Mouse (Mus musculus): ENCODE results near the gene Cacna1s. TPM values are rescaled to one million over a fixed set of nuclear protein-coding genes. Genes with fewer than 3 reads are reported as not detected.

Cacna1s gene
- total and polyA plus RNA-seq, 2 experiments from 2014 or later: 0.49 TPM; not detected in 1

DNA sequence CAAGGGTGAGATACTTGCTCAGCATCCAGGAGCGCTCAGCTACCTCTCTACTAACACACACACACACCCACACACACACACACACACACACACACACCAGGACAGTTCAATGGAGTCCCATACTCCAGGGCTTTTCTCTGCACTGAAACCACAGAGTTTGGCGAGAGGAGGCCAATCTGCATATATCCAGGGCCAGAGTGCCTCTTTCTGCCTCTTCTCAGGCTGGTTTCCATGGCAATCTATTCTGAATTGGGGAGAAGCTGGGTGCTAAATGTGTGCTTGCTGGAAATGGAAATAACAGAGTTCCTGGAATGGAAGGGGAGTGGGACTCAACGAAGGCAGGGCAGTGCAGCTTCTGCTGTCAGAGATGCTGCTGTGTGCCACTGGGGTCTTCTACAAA lies 3.2 kb downstream of the Cacna1s start:
- TF ChIP-seq EP300 (IDR thresholded peaks at IDR 0.05; ENCODE audit: low read depth) (no peak), CTCF (IDR thresholded peaks at IDR 0.05; ENCODE audit: low read depth) (no peak)
- H3K4me2 ChIP-seq (ENCODE audit: low read depth, low read length): no peak overlapping the region
- no peak overlapping the region for H3K27ac ChIP-seq (ENCODE audit: low read depth)
- ATAC-seq (ENCODE audit: insufficient read depth, low read depth) (no peak), DNase-seq (ENCODE audit: low spot score) (no peak)
- H3K27me3 ChIP-seq (ENCODE audit: control insufficient read depth, insufficient read depth, low read length): peaks cover 21% of the 10 kb centered on the region
- 88% methylated on average over 3 of the region's 3 CpGs for WGBS
- H3K4me1 ChIP-seq (ENCODE audit: control insufficient read depth, insufficient read depth): no peaks in the 10 kb centered on the region
- H3K4me3 ChIP-seq (ENCODE audit: low read depth, low read length): no peak overlapping the region
- H3K9ac ChIP-seq (replicated peaks; ENCODE audit: low read depth, low read length): no peak overlapping the region
- no peaks in the 10 kb centered on the region for H3K36me3 ChIP-seq (replicated peaks; ENCODE audit: control insufficient read depth, insufficient read depth, low read length)
- no peaks in the 10 kb centered on the region for H3K9me3 ChIP-seq (replicated peaks; ENCODE audit: control insufficient read depth, low read length)

- no peak overlapping the region for H3K4me2 ChIP-seq (ENCODE audit: low read depth, low read length)
- no peak overlapping the region for H3K9ac ChIP-seq (replicated peaks; ENCODE audit: low read depth, low read length)
- DNase-seq (ENCODE audit: low spot score): no peak
- TF ChIP-seq CTCF (IDR thresholded peaks at IDR 0.05; ENCODE audit: low read depth) (no peak), EP300 (IDR thresholded peaks at IDR 0.05; ENCODE audit: low read depth) (no peak)
- H3K36me3 ChIP-seq (replicated peaks; ENCODE audit: control insufficient read depth, insufficient read depth, low read length): no peaks in the 10 kb centered on the region
- H3K4me3 ChIP-seq (ENCODE audit: low read depth, low read length): no peak overlapping the region
- H3K27ac ChIP-seq (ENCODE audit: low read depth): no peak overlapping the region
- ATAC-seq (ENCODE audit: insufficient read depth, low read depth): no peak
- 49% methylated on average over 3 of the region's 3 CpGs for WGBS
- no peaks in the 10 kb centered on the region for H3K4me1 ChIP-seq (ENCODE audit: control insufficient read depth, insufficient read depth)
- H3K27me3 ChIP-seq (ENCODE audit: control insufficient read depth, insufficient read depth, low read length): no peaks in the 10 kb centered on the region
- H3K9me3 ChIP-seq (replicated peaks; ENCODE audit: control insufficient read depth, low read length): no peaks in the 10 kb centered on the region
Measured at GRCm38 (mm10) chr1:136058594-136058993, 6.0 kb downstream of the Cacna1s start.

DNA sequence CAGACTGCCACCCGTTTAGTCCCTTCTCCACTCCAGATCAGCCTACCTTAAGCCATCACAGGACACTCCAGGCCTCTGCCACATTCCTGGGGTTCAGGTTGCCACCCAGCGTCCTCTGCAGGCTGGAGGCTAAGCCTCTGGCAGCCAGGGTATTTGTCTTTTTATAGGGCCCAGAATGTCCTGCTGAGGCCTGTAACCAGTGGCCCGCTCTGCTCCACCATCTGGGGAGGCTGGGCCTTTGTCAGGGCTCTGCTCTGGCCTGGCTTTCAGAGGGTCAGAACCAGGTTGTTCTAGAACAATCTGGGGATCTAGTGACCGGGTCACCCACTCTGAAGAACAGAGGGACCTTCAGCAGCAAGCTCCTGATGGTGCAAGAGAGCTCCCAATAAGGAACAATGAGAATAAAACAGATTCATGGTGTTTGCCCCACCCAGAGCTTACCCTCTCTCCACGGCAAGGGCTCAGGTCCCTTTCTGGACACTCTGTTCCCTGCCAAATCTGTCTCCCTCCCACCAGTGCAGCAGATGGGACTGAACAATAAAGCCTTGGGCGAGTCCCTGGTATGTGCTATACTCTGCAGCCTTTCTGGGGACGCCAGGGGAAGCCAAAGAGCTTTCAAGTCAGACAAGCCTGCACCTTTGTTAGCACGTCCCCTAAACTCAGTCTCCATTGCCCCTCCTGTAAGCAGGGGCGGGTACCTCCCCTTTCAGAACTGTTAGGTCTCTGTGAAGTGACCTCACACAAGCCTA lies 8.7 kb downstream of the Cacna1s start:
- WGBS: 64% methylated on average over 9 of the region's 9 CpGs
- ATAC-seq (ENCODE audit: insufficient read depth, low read depth) (no peak), DNase-seq (ENCODE audit: low spot score) (no peak)
- Histone ChIP-seq H3K9me3 (replicated peaks; ENCODE audit: control insufficient read depth, low read length) (no peaks in the 10 kb centered on the region), H3K27ac (ENCODE audit: low read depth) (no peak overlapping the region), H3K27me3 (ENCODE audit: control insufficient read depth, insufficient read depth, low read length) (no peaks in the 10 kb centered on the region; the same call in 1 of the 2 replicates), H3K4me1 (ENCODE audit: control insufficient read depth, insufficient read depth) (no peaks in the 10 kb centered on the region), H3K4me3 (ENCODE audit: low read depth, low read length) (no peak overlapping the region), H3K36me3 (replicated peaks; ENCODE audit: control insufficient read depth, insufficient read depth, low read length) (no peaks in the 10 kb centered on the region), H3K9ac (replicated peaks; ENCODE audit: low read depth, low read length) (no peak overlapping the region), H3K4me2 (ENCODE audit: low read depth, low read length) (no peak overlapping the region)
- TF ChIP-seq EP300 (IDR thresholded peaks at IDR 0.05; ENCODE audit: low read depth): no peak
- no peak for TF ChIP-seq CTCF (IDR thresholded peaks at IDR 0.05; ENCODE audit: low read depth)

DNA sequence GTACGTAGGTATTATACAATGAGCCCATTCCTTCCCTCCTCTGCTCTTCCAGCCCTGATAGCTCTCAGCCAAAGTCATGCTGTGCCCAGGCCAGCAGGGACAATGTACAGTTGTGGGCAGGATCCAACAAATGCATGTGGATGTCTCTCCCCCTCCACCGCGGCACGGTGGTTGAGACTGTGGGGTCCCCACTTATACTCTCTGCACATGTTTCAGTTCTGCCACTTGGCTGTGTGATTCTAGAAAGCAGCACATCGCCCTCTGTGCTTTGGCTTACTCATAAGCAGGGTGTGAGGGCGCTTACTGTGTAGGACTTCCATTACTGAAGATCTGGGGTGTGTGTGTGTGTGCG lies 9.2 kb downstream of the Cacna1s start:
- DNase-seq (ENCODE audit: low spot score) (no peak), ATAC-seq (ENCODE audit: insufficient read depth, low read depth) (no peak)
- Histone ChIP-seq H3K9ac (replicated peaks; ENCODE audit: low read depth, low read length) (no peak overlapping the region), H3K4me2 (ENCODE audit: low read depth, low read length) (no peak overlapping the region), H3K4me3 (ENCODE audit: low read depth, low read length) (no peak overlapping the region), H3K9me3 (replicated peaks; ENCODE audit: control insufficient read depth, low read length) (no peaks in the 10 kb centered on the region), H3K27ac (ENCODE audit: low read depth) (no peak overlapping the region), H3K27me3 (ENCODE audit: control insufficient read depth, insufficient read depth, low read length) (no peaks in the 10 kb centered on the region; the same call in 1 of the 2 replicates), H3K36me3 (replicated peaks; ENCODE audit: control insufficient read depth, insufficient read depth, low read length) (no peaks in the 10 kb centered on the region), H3K4me1 (ENCODE audit: control insufficient read depth, insufficient read depth) (no peaks in the 10 kb centered on the region)
- 83% methylated on average over 7 of the region's 7 CpGs for WGBS
- TF ChIP-seq CTCF (IDR thresholded peaks at IDR 0.05; ENCODE audit: low read depth): no peak
- TF ChIP-seq EP300 (IDR thresholded peaks at IDR 0.05; ENCODE audit: low read depth): no peak

DNA sequence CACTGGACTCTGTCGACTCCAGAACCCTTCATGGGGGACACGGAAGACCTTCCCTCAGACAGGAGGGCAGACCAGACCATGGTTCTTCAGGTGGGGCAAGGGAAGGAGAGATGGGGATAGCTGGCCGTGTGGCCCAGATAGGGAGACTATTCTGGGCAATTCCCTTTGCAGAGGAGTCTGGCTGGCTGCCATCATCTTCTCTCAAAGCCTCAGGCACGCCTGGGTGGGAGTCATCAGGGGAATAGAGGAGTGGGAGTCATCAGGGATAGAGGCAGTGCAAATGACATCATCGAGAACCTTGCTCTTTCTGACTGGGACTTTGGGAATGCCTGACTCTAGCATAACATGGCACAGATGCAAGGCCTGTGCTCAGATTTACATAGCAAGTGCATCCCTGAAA lies 11.4 kb downstream of the Cacna1s start:
- no peak for ATAC-seq (ENCODE audit: insufficient read depth, low read depth)
- no peak overlapping the region for H3K4me3 ChIP-seq (ENCODE audit: low read depth, low read length)
- no peaks in the 10 kb centered on the region for H3K36me3 ChIP-seq (replicated peaks; ENCODE audit: control insufficient read depth, insufficient read depth, low read length)
- no peak overlapping the region for H3K9ac ChIP-seq (replicated peaks; ENCODE audit: low read depth, low read length)
- no peaks in the 10 kb centered on the region for H3K4me1 ChIP-seq (ENCODE audit: control insufficient read depth, insufficient read depth)
- H3K4me2 ChIP-seq (ENCODE audit: low read depth, low read length): no peak overlapping the region
- WGBS: 25% methylated on average over 5 of the region's 5 CpGs
- no peaks in the 10 kb centered on the region for H3K9me3 ChIP-seq (replicated peaks; ENCODE audit: control insufficient read depth, low read length)
- H3K27me3 ChIP-seq (ENCODE audit: control insufficient read depth, insufficient read depth, low read length): no peaks in the 10 kb centered on the region; the same call in 1 of the 2 replicates
- DNase-seq (ENCODE audit: low spot score): no peak
- H3K27ac ChIP-seq (ENCODE audit: low read depth): no peak overlapping the region
- TF ChIP-seq EP300 (IDR thresholded peaks at IDR 0.05; ENCODE audit: low read depth) (no peak), CTCF (IDR thresholded peaks at IDR 0.05; ENCODE audit: low read depth) (no peak)

DNA sequence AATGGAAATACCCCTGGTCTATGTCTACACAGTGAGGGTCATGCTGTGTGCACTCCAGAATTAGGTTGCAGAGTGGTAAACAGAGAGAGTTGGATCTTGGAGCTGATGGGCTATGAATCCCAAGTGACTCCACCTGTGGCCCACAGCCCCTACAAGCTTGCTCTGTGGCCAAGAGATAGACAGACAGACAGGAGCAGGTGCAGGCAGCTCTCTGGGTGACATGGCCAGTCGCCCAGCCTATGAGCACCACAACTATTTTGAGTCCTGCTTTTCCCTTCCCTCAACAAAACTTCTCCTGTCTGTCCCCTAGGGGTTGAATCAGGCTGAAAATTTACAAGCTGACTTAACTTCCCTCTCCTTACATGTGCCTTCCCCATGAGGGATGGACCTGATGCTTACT lies 14.1 kb downstream of the Cacna1s start:
- ATAC-seq (ENCODE audit: insufficient read depth, low read depth) (no peak), DNase-seq (ENCODE audit: low spot score) (no peak)
- H3K4me3 ChIP-seq (ENCODE audit: low read depth, low read length): no peak overlapping the region
- H3K9ac ChIP-seq (replicated peaks; ENCODE audit: low read depth, low read length): no peak overlapping the region
- H3K27me3 ChIP-seq (ENCODE audit: control insufficient read depth, insufficient read depth, low read length): no peaks in the 10 kb centered on the region; the same call in 1 of the 2 replicates
- TF ChIP-seq EP300 (IDR thresholded peaks at IDR 0.05; ENCODE audit: low read depth) (no peak), CTCF (IDR thresholded peaks at IDR 0.05; ENCODE audit: low read depth) (no peak)
- no peak overlapping the region for H3K27ac ChIP-seq (ENCODE audit: low read depth)
- H3K36me3 ChIP-seq (replicated peaks; ENCODE audit: control insufficient read depth, insufficient read depth, low read length): no peaks in the 10 kb centered on the region
- no peak overlapping the region for H3K4me2 ChIP-seq (ENCODE audit: low read depth, low read length)
- 44% methylated on average over 1 of the region's 1 CpGs for WGBS
- H3K4me1 ChIP-seq (ENCODE audit: control insufficient read depth, insufficient read depth): no peaks in the 10 kb centered on the region
- H3K9me3 ChIP-seq (replicated peaks; ENCODE audit: control insufficient read depth, low read length): no peaks in the 10 kb centered on the region
